Mouse (Mus musculus): ENCODE results near the gene Slc39a2. TPM values are rescaled to one million over a fixed set of nuclear protein-coding genes. Genes with fewer than 3 reads are reported as not detected.
"Not testable (repeated sequence)": the region's sequence is repeated elsewhere in the genome, so short reads cannot be mapped to it uniquely, and the experiment has no call there.

Slc39a2 gene
- polyA plus RNA-seq (2015; fragmentation: Nextera tagmentation; extraction: Ambion mirVana): 0.13 and 0.48 TPM in 2 replicates

- no peak within 1 kb of the TSS for H3K4me3 ChIP-seq
- 0 out of 2 replicates have a peak within 1 kb of the TSS, but pooled peaks have one; percentile 28 for H3K9ac ChIP-seq
- H3K36me3 ChIP-seq: peaks cover 55% of the 10 kb centered on the region
- WGBS: 88% methylated on average over 9 of the region's 9 CpGs
- no peaks in the 10 kb centered on the region for H3K27me3 ChIP-seq (replicated peaks)
- H3K4me1 ChIP-seq: peaks cover 16% of the 10 kb centered on the region
- no peak for ATAC-seq (ENCODE audit: extremely low read depth, insufficient number of reproducible peaks, low FRiP score, low TSS enrichment)
- no peak within 1 kb of the TSS for H3K27ac ChIP-seq (replicated peaks)
- H3K9me3 ChIP-seq: no peaks in the 10 kb centered on the region
- no peak within 1 kb of the TSS for H3K4me2 ChIP-seq
These were observed at the start of gene Slc39a2 for GRCm38 (mm10) chr14:51892191-51892939. Slc39a2 (plus strand) TSS chr14:51892889.

DNA sequence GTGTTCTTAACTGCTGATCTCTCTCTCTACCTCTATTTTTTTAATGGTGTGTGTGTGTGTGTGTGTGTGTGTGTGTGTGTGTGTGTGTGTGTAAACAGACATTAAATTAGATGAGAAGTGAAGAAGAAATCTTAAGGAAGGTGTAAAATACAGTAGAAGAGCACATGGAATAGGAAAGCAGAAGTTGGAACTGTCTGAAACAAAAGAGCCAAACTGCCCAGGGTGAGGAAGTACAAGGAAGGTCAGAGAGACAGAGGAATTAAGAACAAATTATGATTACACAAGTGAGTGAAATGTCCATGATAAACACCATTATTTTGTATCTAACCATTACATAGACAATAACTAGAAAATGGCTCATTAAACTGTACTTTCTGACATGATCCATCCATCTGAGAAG, 48.8 kb upstream of the Slc39a2 start:
- Histone ChIP-seq H3K27ac (replicated peaks) (no peak overlapping the region), H3K4me1 (no peaks in the 10 kb centered on the region), H3K36me3 (no peaks in the 10 kb centered on the region), H3K4me2 (no peak overlapping the region), H3K9ac (no peak overlapping the region), H3K27me3 (replicated peaks) (no peaks in the 10 kb centered on the region), H3K9me3 (no peaks in the 10 kb centered on the region), H3K4me3 (no peak overlapping the region)
- ATAC-seq (ENCODE audit: extremely low read depth, insufficient number of reproducible peaks, low FRiP score, low TSS enrichment): no peak

DNA sequence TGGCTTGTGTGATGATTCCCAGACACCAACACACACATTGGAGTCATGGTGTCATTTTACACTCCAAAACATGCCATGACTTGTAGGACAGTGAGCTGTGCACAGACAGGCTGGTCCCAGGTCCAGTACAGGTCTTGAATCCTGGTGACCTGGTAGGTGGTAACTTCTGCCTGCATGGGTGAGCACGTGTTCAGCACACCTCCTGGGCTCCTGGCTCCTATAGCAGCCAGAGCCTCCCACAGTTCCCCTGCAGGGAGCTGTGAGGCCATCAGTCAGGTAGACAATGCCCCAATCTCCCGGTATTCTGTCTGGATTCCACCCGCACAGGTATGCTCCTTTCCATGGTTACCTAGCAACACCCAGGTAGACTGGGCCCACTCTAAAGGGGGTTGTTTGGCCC, 46.1 kb upstream of the Slc39a2 start:
- H3K36me3 ChIP-seq: no peaks in the 10 kb centered on the region
- H3K9me3 ChIP-seq: no peaks in the 10 kb centered on the region
- H3K27me3 ChIP-seq (replicated peaks): no peaks in the 10 kb centered on the region
- no peak overlapping the region for H3K9ac ChIP-seq
- H3K4me2 ChIP-seq: no peak overlapping the region
- ATAC-seq (ENCODE audit: extremely low read depth, insufficient number of reproducible peaks, low FRiP score, low TSS enrichment): no peak
- H3K27ac ChIP-seq (replicated peaks): no peak overlapping the region
- WGBS: 65% methylated on average over 3 of the region's 3 CpGs
- no peaks in the 10 kb centered on the region for H3K4me1 ChIP-seq
- H3K4me3 ChIP-seq: no peak overlapping the region

DNA sequence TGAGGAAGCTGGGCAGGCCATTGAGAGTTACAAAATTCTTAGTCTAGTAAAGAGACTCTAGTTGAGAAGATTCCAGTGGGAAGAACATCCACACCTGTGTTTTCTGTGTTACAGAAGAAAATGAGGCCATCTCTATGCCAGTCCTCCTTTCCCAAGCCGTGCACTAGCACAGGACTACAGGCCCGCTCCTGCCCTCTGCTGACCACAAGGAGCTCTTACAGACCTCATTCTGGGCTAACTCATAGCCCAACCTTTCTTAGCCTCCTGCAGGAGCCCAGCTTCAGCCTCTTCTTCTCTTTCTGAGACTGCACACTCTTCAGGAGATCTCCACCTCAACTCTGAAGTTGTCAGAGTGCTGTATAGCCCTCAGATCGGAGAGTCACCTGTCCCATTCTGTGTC, 41.7 kb upstream of the Slc39a2 start:
- WGBS: 41% methylated on average over 3 of the region's 3 CpGs

GRCm38 (mm10) chr14:51853399-51853798, 39.3 kb upstream of the Slc39a2 start, which contains the start of gene Ear6:
Ear6 (plus strand) TSS chr14:51853699.
- Histone ChIP-seq H3K9ac (no peak within 1 kb of the TSS), H3K9me3 (no peaks in the 10 kb centered on the region), H3K27ac (replicated peaks) (no peak within 1 kb of the TSS), H3K4me2 (no peak within 1 kb of the TSS), H3K4me3 (no peak within 1 kb of the TSS), H3K27me3 (replicated peaks) (no peaks in the 10 kb centered on the region), H3K36me3 (no peaks in the 10 kb centered on the region), H3K4me1 (no peaks in the 10 kb centered on the region)
- no peak for ATAC-seq (ENCODE audit: extremely low read depth, insufficient number of reproducible peaks, low FRiP score, low TSS enrichment)

More for the DNA sequence above, 41.7 kb upstream of the Slc39a2 start:
- not testable (repeated sequence) for H3K9ac ChIP-seq; H3K9me3 ChIP-seq; H3K4me3 ChIP-seq; H3K4me2 ChIP-seq; H3K27me3 ChIP-seq (replicated peaks); ATAC-seq (ENCODE audit: extremely low read depth, insufficient number of reproducible peaks, low FRiP score, low TSS enrichment); H3K27ac ChIP-seq (replicated peaks); H3K4me1 ChIP-seq; H3K36me3 ChIP-seq

DNA sequence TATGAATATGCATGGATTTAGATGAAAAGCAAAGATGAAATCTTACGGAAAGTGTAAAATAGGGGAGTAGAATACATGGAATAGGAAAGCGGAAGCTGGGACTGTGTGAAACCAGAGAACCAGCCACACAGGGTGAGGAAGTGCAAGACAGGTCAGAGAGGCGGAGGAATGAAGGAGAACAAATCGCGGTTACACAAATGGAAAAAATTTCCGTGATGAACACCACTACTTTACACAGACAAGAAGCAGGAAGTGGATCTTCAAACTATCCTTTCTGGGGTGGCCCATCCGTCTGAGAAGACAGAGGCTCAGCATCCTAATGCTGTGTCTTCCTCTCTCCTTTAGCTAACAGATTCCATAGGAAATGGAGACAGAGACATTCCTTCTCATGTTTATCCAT, 37.4 kb upstream of the Slc39a2 start:
- H3K27ac ChIP-seq (replicated peaks); H3K4me3 ChIP-seq; H3K4me2 ChIP-seq; H3K36me3 ChIP-seq; H3K27me3 ChIP-seq (replicated peaks); H3K4me1 ChIP-seq; H3K9me3 ChIP-seq; H3K9ac ChIP-seq; ATAC-seq (ENCODE audit: extremely low read depth, insufficient number of reproducible peaks, low FRiP score, low TSS enrichment): not testable (repeated sequence)
- WGBS: 71% methylated on average over 7 of the region's 7 CpGs

DNA sequence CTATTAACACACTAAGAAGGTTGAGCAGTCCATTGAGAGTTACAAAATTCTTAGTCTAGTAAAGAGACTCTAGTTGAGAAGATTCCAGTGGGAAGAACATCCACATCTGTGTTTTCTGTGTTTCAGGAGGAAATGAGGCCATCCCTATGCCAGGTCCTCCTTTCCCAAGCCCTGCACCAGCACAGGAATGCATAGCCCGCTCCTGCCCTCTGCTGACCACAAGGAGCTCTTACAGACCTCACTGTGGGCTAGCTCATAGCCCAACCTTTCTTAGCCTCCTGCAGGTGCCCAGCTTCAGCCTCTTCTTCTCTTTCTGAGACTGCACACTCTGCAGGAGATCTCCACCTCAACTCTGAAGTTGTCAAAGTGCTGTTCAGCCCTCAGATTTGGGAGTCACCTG, 29.1 kb upstream of the Slc39a2 start:
- H3K27ac ChIP-seq (replicated peaks); H3K27me3 ChIP-seq (replicated peaks); H3K9me3 ChIP-seq; H3K4me1 ChIP-seq; H3K4me3 ChIP-seq; H3K36me3 ChIP-seq; H3K9ac ChIP-seq; ATAC-seq (ENCODE audit: extremely low read depth, insufficient number of reproducible peaks, low FRiP score, low TSS enrichment); H3K4me2 ChIP-seq: not testable (repeated sequence)
- WGBS: 5% methylated on average over 1 of the region's 1 CpGs

DNA sequence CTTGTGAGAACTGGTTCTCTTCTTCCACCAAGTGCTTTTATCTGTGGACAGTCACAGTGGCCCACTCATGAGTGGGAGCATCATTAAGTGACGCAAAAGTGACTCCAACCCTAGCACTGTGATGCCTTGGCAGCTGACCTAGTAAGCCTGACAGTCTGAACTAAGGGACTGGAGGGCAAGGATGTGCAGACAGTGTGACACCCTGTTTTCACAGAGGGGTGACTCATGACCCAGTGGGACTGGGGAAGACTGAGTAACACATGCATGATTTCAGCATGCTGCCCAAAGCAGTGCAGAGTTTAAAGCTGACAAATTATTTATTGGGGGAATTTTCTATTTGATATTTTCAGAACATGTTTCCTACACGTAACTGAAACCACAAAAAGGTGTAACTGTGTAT, 21.9 kb upstream of the Slc39a2 start:
- no peak overlapping the region for H3K9ac ChIP-seq
- no peak overlapping the region for H3K4me2 ChIP-seq
- H3K27me3 ChIP-seq (replicated peaks): peaks cover under 1% of the 10 kb centered on the region; the same call in 1 of the 2 replicates
- 59% methylated on average over 2 of the region's 2 CpGs for WGBS
- H3K27ac ChIP-seq (replicated peaks): no peak overlapping the region
- no peak overlapping the region for H3K4me3 ChIP-seq
- no peaks in the 10 kb centered on the region for H3K4me1 ChIP-seq
- no peak for ATAC-seq (ENCODE audit: extremely low read depth, insufficient number of reproducible peaks, low FRiP score, low TSS enrichment)
- no peaks in the 10 kb centered on the region for H3K9me3 ChIP-seq
- H3K36me3 ChIP-seq: no peaks in the 10 kb centered on the region

GRCm38 (mm10) chr14:51871741-51872140, 20.9 kb upstream of the Slc39a2 start:
- H3K27ac ChIP-seq (replicated peaks): no peak overlapping the region
- H3K36me3 ChIP-seq: no peaks in the 10 kb centered on the region
- no peaks in the 10 kb centered on the region for H3K4me1 ChIP-seq
- H3K9ac ChIP-seq: no peak overlapping the region
- H3K4me2 ChIP-seq: no peak overlapping the region
- WGBS: 72% methylated on average over 9 of the region's 9 CpGs
- H3K27me3 ChIP-seq (replicated peaks): peaks cover 2% of the 10 kb centered on the region; the same call in 1 of the 2 replicates
- no peak overlapping the region for H3K4me3 ChIP-seq
- H3K9me3 ChIP-seq: no peaks in the 10 kb centered on the region
- no peak for ATAC-seq (ENCODE audit: extremely low read depth, insufficient number of reproducible peaks, low FRiP score, low TSS enrichment)

DNA sequence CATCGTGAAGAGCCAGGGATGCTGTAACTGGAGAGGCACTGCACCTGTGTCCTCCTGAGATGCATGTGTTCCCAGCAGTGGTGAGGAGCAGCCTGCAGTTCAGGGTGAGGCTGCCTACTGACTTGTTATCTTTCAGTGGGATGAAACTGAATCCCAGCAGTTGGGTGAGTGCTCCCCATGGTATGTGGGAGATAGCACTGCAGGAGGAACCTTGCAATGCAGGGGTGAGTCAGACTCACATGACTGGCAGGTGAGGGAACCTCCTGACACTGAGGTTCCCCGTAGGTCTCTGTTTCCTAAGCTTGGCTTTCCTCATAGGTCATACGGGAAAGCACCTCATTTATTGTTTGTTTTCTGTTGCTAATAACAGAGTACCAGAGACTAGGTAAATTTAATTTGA, 15.2 kb upstream of the Slc39a2 start:
- Histone ChIP-seq H3K9ac (no peak overlapping the region), H3K9me3 (no peaks in the 10 kb centered on the region), H3K36me3 (no peaks in the 10 kb centered on the region), H3K27me3 (replicated peaks) (0 out of 2 replicates have a peak, but pooled peaks cover 2% of the 10 kb centered on the region), H3K4me2 (no peak overlapping the region), H3K27ac (replicated peaks) (no peak overlapping the region), H3K4me3 (no peak overlapping the region), H3K4me1 (no peaks in the 10 kb centered on the region)
- ATAC-seq (ENCODE audit: extremely low read depth, insufficient number of reproducible peaks, low FRiP score, low TSS enrichment): no peak
- WGBS: 69% methylated on average over 3 of the region's 3 CpGs

DNA sequence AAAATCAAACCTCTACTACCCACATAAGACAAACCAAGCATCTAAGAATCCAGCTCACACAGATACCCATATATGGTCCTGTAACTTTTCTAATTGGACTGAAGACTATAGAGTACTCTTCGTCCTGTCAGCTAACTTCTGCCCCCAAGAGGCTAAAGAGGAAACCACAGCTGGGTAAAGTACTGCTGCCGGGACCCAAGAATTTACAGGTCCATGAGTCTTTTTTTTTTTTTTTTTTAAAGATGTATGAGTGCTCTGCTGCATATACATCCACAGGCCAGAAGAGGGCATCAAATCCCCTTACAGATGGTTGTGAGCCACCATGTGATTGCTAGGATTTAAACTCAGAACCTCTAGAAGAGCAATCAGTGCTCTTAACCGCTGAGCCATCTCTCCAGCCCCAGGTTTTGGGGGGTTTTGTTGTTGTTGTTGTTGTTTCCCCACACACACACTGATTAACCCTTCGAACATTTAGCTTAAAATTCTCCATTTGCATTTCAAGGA, 9.1 kb upstream of the Slc39a2 start:
- under 1% methylated on average over 4 of the region's 4 CpGs for WGBS

GRCm38 (mm10) chr14:51884031-51884544, 8.6 kb upstream of the Slc39a2 start:
- Histone ChIP-seq H3K9me3 (no peaks in the 10 kb centered on the region), H3K9ac (peak overlapping the region; percentile 88), H3K4me3 (peak overlapping the region; percentile 80), H3K27ac (replicated peaks) (peak overlapping the region; percentile 80), H3K27me3 (replicated peaks) (no peaks in the 10 kb centered on the region), H3K4me2 (peak overlapping the region; percentile 94), H3K36me3 (peaks cover 33% of the 10 kb centered on the region), H3K4me1 (peaks cover 13% of the 10 kb centered on the region)
- WGBS: 2% methylated on average over 14 of the region's 14 CpGs
- no peak for ATAC-seq (ENCODE audit: extremely low read depth, insufficient number of reproducible peaks, low FRiP score, low TSS enrichment)

More for the DNA sequence above, 9.1 kb upstream of the Slc39a2 start:
- H3K4me2 ChIP-seq: peak overlapping the region; percentile 94
- H3K9me3 ChIP-seq: no peaks in the 10 kb centered on the region
- peak overlapping the region; percentile 88 for H3K9ac ChIP-seq
- peak overlapping the region; percentile 80 for H3K27ac ChIP-seq (replicated peaks)
- ATAC-seq (ENCODE audit: extremely low read depth, insufficient number of reproducible peaks, low FRiP score, low TSS enrichment): no peak; the same call in 1 of the 2 replicates
- H3K27me3 ChIP-seq (replicated peaks): no peaks in the 10 kb centered on the region
- peaks cover 28% of the 10 kb centered on the region for H3K36me3 ChIP-seq
- H3K4me3 ChIP-seq: peak overlapping the region; percentile 80
- peaks cover 13% of the 10 kb centered on the region for H3K4me1 ChIP-seq
